Mouse (Mus musculus) limb, embryonic 13.5 days (tissue): Measurements from ENCODE around the gene Zmiz1. TPM values are rescaled to one million over a fixed set of nuclear protein-coding genes. Genes with fewer than 3 reads are reported as not detected.
A peak's percentile ranks its signal among the peaks of the same experiment; 100 is the strongest.

Source experiments
- ATAC-seq: fragments of 200-750 bp; cut with Nextera tagmentation; 2 replicates; pipeline ENCODE4 v1.8.0; 2017; ENCODE audit warnings: low read depth, moderate number of reproducible peaks, moderate TSS enrichment; ENCODE audit not compliant: low FRiP score
- H3K27ac ChIP-seq: fragments of 300-500 bp; sonication (generic); 2 replicates; pipeline ENCODE4 v1.5.1; 2015; ENCODE audit warnings: inconsistent platforms, mild to moderate bottlenecking, moderate library complexity
- H3K27me3 ChIP-seq: fragments of 300-500 bp; sonication (generic); 2 replicates; pipeline ENCODE4 v1.6.1; 2015; ENCODE audit warnings: mild to moderate bottlenecking, inconsistent platforms
- H3K36me3 ChIP-seq: fragments of 300-500 bp; sonication (generic); 2 replicates; pipeline ENCODE4 v1.6.1; 2015; ENCODE audit warnings: inconsistent platforms, mild to moderate bottlenecking, moderate library complexity
- H3K4me1 ChIP-seq: fragments of 300-500 bp; sonication (generic); 2 replicates; pipeline ENCODE4 v1.6.1; 2015; ENCODE audit warnings: inconsistent platforms
- H3K4me2 ChIP-seq: fragments of 300-500 bp; sonication (generic); replicated peaks from 2 replicates; pipeline ENCODE4 v1.6.1; 2015; ENCODE audit warnings: inconsistent platforms, mild to moderate bottlenecking, moderate library complexity
- H3K4me3 ChIP-seq: fragments of 300-500 bp; sonication (generic); 2 replicates; pipeline ENCODE4 v1.5.1; 2015; ENCODE audit warnings: moderate library complexity, mild to moderate bottlenecking, inconsistent platforms
- H3K9ac ChIP-seq: fragments of 300-500 bp; sonication (generic); 2 replicates; pipeline ENCODE4 v1.6.1; 2015; ENCODE audit warnings: mild to moderate bottlenecking, inconsistent platforms
- H3K9me3 ChIP-seq: fragments of 300-500 bp; sonication (generic); 2 replicates; pipeline ENCODE4 v1.6.1; 2016; ENCODE audit warnings: inconsistent platforms
- WGBS: fragments of 180-500 bp; shearing (Covaris S2); methylation state at CpG from one replicate; pipeline ENCODE4 v1.1.7; 2015; 5-methylcytosine and 5-hydroxymethylcytosine counted together
- polyA plus RNA-seq: library from polyadenylated mRNA; unstranded; fragments of >200 nt; fragmentation: Nextera tagmentation; extraction: Ambion mirVana; gene quantifications from 2 replicates; pipeline ENCODE4 v1.2.1, GENCODE M21; 2015

Zmiz1 gene
- polyA plus RNA-seq, 1 experiment from 2014 or later: 68.6 TPM

DNA sequence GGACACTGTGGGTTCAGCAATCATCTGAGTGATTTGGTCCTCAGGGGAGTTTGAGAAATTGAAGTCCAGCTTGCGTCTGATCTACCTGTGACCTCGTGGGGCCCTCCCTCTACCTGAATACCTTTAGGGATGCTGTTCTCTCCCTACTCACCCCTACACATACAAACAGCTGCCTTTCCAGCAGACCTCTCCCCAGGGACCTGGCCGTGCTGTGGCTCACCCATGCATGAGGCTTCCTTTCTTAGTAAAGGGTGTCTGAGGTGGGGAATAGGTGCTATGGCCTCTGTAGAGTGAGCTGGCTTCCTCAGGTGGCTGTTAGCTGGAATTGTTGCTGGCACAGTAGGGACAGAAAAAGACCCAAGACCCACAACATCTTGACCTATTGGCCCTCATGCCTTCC, 40.5 kb downstream of the Zmiz1 start:
- Histone ChIP-seq H3K27ac (no peak overlapping the region), H3K4me3 (no peak overlapping the region), H3K4me1 (peaks cover 81% of the 10 kb centered on the region), H3K27me3 (no peaks in the 10 kb centered on the region), H3K36me3 (peaks cover 29% of the 10 kb centered on the region), H3K9me3 (no peaks in the 10 kb centered on the region), H3K4me2 (no peak overlapping the region), H3K9ac (no peak overlapping the region)
- no peak for ATAC-seq
- WGBS: 57% methylated on average over 3 of the region's 3 CpGs

- H3K27me3 ChIP-seq: no peaks in the 10 kb centered on the region
Observed at GRCm38 (mm10) chr14:25500511-25501120, 41.6 kb downstream of the Zmiz1 start.

GRCm38 (mm10) chr14:25501481-25501880, 42.5 kb downstream of the Zmiz1 start:
- 81% methylated on average over 5 of the region's 5 CpGs for WGBS
- peaks cover 73% of the 10 kb centered on the region for H3K4me1 ChIP-seq

More at GRCm38 (mm10) chr14:25500511-25501120, 41.6 kb downstream of the Zmiz1 start:
- Histone ChIP-seq H3K4me2 (no peak overlapping the region), H3K9me3 (no peaks in the 10 kb centered on the region), H3K4me3 (no peak overlapping the region), H3K4me1 (peaks cover 81% of the 10 kb centered on the region), H3K9ac (no peak overlapping the region), H3K27ac (no peak overlapping the region), H3K36me3 (peaks cover 40% of the 10 kb centered on the region)
- ATAC-seq: no peak
- 32% methylated on average over 3 of the region's 3 CpGs for WGBS

DNA sequence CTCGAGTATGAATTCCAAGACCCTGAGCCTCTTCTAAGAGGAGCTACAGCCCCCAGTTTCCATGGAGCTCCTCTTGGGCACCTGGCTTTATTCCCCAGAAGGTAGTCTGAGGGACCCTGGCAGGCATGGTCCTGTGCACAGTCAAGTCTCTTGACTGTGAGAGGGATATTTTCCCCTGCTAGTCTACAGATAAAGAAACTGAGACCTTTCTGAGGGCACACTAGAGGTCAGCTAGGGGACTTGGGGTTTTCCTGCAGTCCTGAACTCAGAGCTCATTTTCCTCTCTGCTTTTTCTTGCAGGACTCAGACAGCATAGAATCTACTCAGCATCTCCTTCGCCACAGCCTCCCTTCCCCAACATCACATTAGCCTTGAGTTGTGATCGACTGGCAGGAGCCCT, 43.4 kb downstream of the Zmiz1 start:
- peaks cover 58% of the 10 kb centered on the region for H3K36me3 ChIP-seq
- ATAC-seq: no peak
- no peak overlapping the region for H3K9ac ChIP-seq
- H3K4me3 ChIP-seq: no peak overlapping the region
- H3K27me3 ChIP-seq: no peaks in the 10 kb centered on the region
- H3K9me3 ChIP-seq: no peaks in the 10 kb centered on the region
- H3K27ac ChIP-seq: no peak overlapping the region
- WGBS: 92% methylated on average over 3 of the region's 3 CpGs
- no peak overlapping the region for H3K4me2 ChIP-seq
- H3K4me1 ChIP-seq: peaks cover 64% of the 10 kb centered on the region

More at GRCm38 (mm10) chr14:25501481-25501880, 42.5 kb downstream of the Zmiz1 start:
- Histone ChIP-seq H3K4me3 (no peak overlapping the region), H3K27me3 (no peaks in the 10 kb centered on the region), H3K9me3 (no peaks in the 10 kb centered on the region), H3K4me2 (no peak overlapping the region), H3K36me3 (peaks cover 49% of the 10 kb centered on the region), H3K9ac (no peak overlapping the region), H3K27ac (no peak overlapping the region)
- no peak for ATAC-seq

DNA sequence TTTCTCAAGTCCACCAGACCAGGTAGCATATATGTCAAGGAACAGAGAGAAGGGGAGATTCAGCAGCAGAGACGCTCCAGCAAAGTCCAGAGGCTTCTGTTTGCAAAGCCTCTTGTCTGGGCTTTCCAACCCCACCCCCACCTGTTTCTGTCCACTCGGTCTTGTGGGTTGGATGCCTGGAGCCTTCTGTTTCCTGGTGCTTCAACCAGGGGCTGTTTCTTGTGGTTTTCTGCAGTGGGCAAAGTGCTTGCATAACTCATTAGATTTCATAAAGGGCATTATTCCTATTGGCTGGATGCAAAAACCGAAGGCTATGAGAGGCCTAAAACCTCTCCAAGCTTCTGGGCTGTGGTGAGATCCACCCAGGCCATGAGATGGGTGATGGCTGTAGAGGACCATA, 45.3 kb downstream of the Zmiz1 start:
- no peak for ATAC-seq

GRCm38 (mm10) chr14:25505201-25505671, 46.3 kb downstream of the Zmiz1 start:
- Histone ChIP-seq H3K9ac (no peak overlapping the region), H3K4me1 (peaks cover 54% of the 10 kb centered on the region), H3K27me3 (no peaks in the 10 kb centered on the region), H3K27ac (peak overlapping the region; percentile 22), H3K4me3 (no peak overlapping the region), H3K36me3 (peaks cover 81% of the 10 kb centered on the region), H3K9me3 (no peaks in the 10 kb centered on the region), H3K4me2 (no peak overlapping the region)
- peak; percentile 51; the same call in 1 of the 2 replicates for ATAC-seq
- 65% methylated on average over 6 of the region's 6 CpGs for WGBS

More for the DNA sequence above, 45.3 kb downstream of the Zmiz1 start:
- Histone ChIP-seq H3K27ac (peak overlapping the region; percentile 22; the same call in 1 of the 2 replicates), H3K4me2 (no peak overlapping the region), H3K4me1 (peaks cover 54% of the 10 kb centered on the region), H3K9me3 (no peaks in the 10 kb centered on the region), H3K36me3 (peaks cover 74% of the 10 kb centered on the region), H3K9ac (no peak overlapping the region), H3K27me3 (no peaks in the 10 kb centered on the region), H3K4me3 (no peak overlapping the region)
- WGBS: 77% methylated on average over 3 of the region's 3 CpGs

- H3K36me3 ChIP-seq: peaks cover 85% of the 10 kb centered on the region
- H3K4me1 ChIP-seq: peaks cover 62% of the 10 kb centered on the region
- H3K9ac ChIP-seq: no peak overlapping the region
- no peak overlapping the region for H3K4me2 ChIP-seq
- H3K4me3 ChIP-seq: no peak overlapping the region
- H3K9me3 ChIP-seq: no peaks in the 10 kb centered on the region
- ATAC-seq: no peak
- 86% methylated on average over 13 of the region's 13 CpGs for WGBS
- H3K27me3 ChIP-seq: no peaks in the 10 kb centered on the region
- H3K27ac ChIP-seq: no peak overlapping the region; the same call in 1 of the 2 replicates
Observed at GRCm38 (mm10) chr14:25508111-25508756, 49.2 kb downstream of the Zmiz1 start.

- Histone ChIP-seq H3K4me3 (no peak overlapping the region), H3K4me1 (peaks cover 67% of the 10 kb centered on the region), H3K9me3 (no peaks in the 10 kb centered on the region), H3K9ac (no peak overlapping the region), H3K27ac (no peak overlapping the region), H3K27me3 (no peaks in the 10 kb centered on the region), H3K36me3 (peaks cover 85% of the 10 kb centered on the region), H3K4me2 (no peak overlapping the region)
- WGBS: 77% methylated on average over 5 of the region's 5 CpGs
- ATAC-seq: no peak
Observed at GRCm38 (mm10) chr14:25508757-25509139, 49.8 kb downstream of the Zmiz1 start.

GRCm38 (mm10) chr14:25509450-25510129, 50.6 kb downstream of the Zmiz1 start:
- Histone ChIP-seq H3K27ac (peak overlapping the region; percentile 22; the same call in 1 of the 2 replicates), H3K36me3 (peaks cover 81% of the 10 kb centered on the region), H3K9me3 (no peaks in the 10 kb centered on the region), H3K9ac (0 out of 2 replicates have a peak overlapping the region, but pooled peaks have one; percentile 19), H3K4me1 (peaks cover 70% of the 10 kb centered on the region), H3K4me3 (no peak overlapping the region), H3K27me3 (no peaks in the 10 kb centered on the region), H3K4me2 (no peak overlapping the region)
- ATAC-seq: no peak
- 89% methylated on average over 20 of the region's 20 CpGs for WGBS

GRCm38 (mm10) chr14:25510362-25510761, 51.4 kb downstream of the Zmiz1 start:
- WGBS: 83% methylated on average over 3 of the region's 3 CpGs
- Histone ChIP-seq H3K27ac (peak overlapping the region; percentile 39; the same call in 1 of the 2 replicates), H3K36me3 (peaks cover 78% of the 10 kb centered on the region)

DNA sequence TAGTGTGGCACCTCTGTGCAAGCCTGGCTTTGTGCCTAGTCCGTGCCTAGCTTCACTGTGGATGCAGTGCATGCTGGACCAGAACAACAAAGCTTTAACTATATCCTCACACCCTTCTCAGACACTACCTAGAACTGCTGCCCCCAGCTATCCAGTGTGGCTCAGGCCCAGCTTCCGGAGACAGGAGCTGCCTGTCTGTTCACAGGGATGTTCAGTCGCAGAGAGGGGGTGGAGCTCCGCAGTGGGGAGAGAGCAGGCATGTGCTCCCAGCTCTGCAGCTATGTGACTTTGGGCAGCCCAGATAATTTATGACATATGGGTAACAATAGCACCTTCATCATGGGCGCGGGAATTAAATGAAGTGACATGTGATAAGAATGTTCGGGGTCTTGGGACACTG, 52.0 kb downstream of the Zmiz1 start:
- Histone ChIP-seq H3K9me3 (no peaks in the 10 kb centered on the region), H3K4me1 (peaks cover 74% of the 10 kb centered on the region), H3K36me3 (peaks cover 72% of the 10 kb centered on the region), H3K9ac (peak overlapping the region; percentile 40; the same call in 1 of the 2 replicates), H3K4me2 (no peak overlapping the region), H3K27me3 (no peaks in the 10 kb centered on the region), H3K4me3 (no peak overlapping the region), H3K27ac (peak overlapping the region; percentile 39; the same call in 1 of the 2 replicates)
- ATAC-seq: no peak
- WGBS: 47% methylated on average over 7 of the region's 7 CpGs

More at GRCm38 (mm10) chr14:25510362-25510761, 51.4 kb downstream of the Zmiz1 start:
- no peak overlapping the region for H3K9ac ChIP-seq
- ATAC-seq: no peak
- no peak overlapping the region for H3K4me3 ChIP-seq
- no peak overlapping the region for H3K4me2 ChIP-seq
- no peaks in the 10 kb centered on the region for H3K27me3 ChIP-seq
- peaks cover 70% of the 10 kb centered on the region for H3K4me1 ChIP-seq
- H3K9me3 ChIP-seq: no peaks in the 10 kb centered on the region

DNA sequence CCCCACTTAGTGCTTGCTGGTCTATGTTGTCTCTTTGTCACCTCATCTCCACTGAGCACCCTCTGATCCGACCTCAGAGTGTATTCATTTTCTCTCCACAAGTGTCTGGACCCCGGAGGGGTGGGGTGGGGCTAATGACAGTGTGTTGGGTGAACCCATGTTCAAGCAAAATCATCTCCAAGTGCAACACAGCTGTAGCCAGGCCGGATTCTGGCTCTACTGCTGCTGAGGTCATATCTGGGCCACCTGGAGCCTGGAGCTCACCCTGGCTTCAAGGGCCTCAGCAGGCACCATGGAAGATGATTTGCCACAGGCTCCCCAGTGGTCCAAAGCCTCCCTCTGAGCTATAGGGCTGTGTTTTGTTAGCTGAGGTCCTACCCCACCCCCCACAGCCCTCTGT, 52.6 kb downstream of the Zmiz1 start:
- 33% methylated on average over 3 of the region's 3 CpGs for WGBS
- no peaks in the 10 kb centered on the region for H3K9me3 ChIP-seq
- H3K4me2 ChIP-seq: no peak overlapping the region
- H3K36me3 ChIP-seq: peaks cover 66% of the 10 kb centered on the region
- no peak overlapping the region for H3K4me3 ChIP-seq
- ATAC-seq: no peak
- peaks cover 80% of the 10 kb centered on the region for H3K4me1 ChIP-seq
- H3K27ac ChIP-seq: peak overlapping the region; percentile 34; the same call in 1 of the 2 replicates
- no peak overlapping the region for H3K9ac ChIP-seq
- H3K27me3 ChIP-seq: no peaks in the 10 kb centered on the region
